Comparison of ENCODE assay signal across 20 mouse cellular contexts in the genomic region with DNA sequence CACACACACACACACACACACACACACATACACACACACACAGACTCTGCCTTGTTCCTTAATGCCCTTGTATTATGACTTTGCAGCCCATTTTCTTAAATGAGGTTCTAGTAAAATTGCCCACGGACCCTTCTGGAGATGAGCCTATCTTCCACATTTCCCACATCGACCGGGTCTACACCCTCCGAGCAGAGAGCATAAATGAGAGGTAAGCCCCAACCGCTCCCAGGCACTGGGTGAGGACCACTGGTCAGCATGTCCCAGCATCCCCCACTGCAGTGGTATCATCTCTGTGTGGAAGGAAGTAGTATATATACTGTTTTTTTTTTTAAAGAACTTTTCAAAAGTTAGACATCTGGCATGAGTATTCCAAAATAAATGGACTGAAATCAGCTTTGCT.
DNase-seq lines count a peak whose midpoint lies in the region; ATAC-seq and TF ChIP-seq lines count a peak whose summit lies in the region.
"Had no signal": no experiment of that assay in that cellular context is flagged by ENCODE, and none has a peak within 500 bp of the region (broad histone marks: within the 10 kb centered on the region; RNA-seq: fewer than 3 reads in every experiment).

No protein-coding gene starts in this region.

- no peaks in the 10 kb centered on the region for H3K27me3 ChIP-seq in forebrain, embryonic 13.5 days
- no peaks in the 10 kb centered on the region for H3K27me3 ChIP-seq in forebrain, embryonic 10.5 days (ENCODE audit: poor library complexity, severe bottlenecking)
- H3K27me3 ChIP-seq in forebrain, embryonic 15.5 days, result no peaks in the 10 kb centered on the region
- H3K27me3 ChIP-seq in forebrain, embryonic 12.5 days, result no peaks in the 10 kb centered on the region
- no peaks in the 10 kb centered on the region for H3K27me3 ChIP-seq in midbrain, embryonic 11.5 days (ENCODE audit: control insufficient read depth, insufficient read depth, low read length)
- H3K27me3 ChIP-seq in midbrain, postnatal 0 days (ENCODE audit: insufficient read depth, low read length), result no peaks in the 10 kb centered on the region
- H3K27me3 ChIP-seq in forebrain, postnatal 0 days (ENCODE audit: insufficient read depth, low read length), result no peaks in the 10 kb centered on the region
- H3K27me3 ChIP-seq in hindbrain, postnatal 0 days (ENCODE audit: insufficient read depth, low read length), result no peaks in the 10 kb centered on the region
- H3K27me3 ChIP-seq: embryonic facial prominence, embryonic 12.5 days; embryonic facial prominence, embryonic 15.5 days had no signal

- no peak overlapping the region for H3K4me2 ChIP-seq in forebrain, embryonic 13.5 days
- no peak overlapping the region for H3K4me2 ChIP-seq in forebrain, embryonic 15.5 days (replicated peaks)
- no peak overlapping the region for H3K4me2 ChIP-seq in forebrain, embryonic 12.5 days
- no peak overlapping the region for H3K4me2 ChIP-seq in midbrain, embryonic 11.5 days
- no peak overlapping the region for H3K4me2 ChIP-seq in midbrain, postnatal 0 days (ENCODE audit: low read depth, low read length, poor library complexity, severe bottlenecking)
- H3K4me2 ChIP-seq in forebrain, postnatal 0 days (ENCODE audit: low read depth), result no peak overlapping the region
- no peak overlapping the region for H3K4me2 ChIP-seq in hindbrain, postnatal 0 days (ENCODE audit: low read depth, low read length)
- H3K4me2 ChIP-seq: embryonic facial prominence, embryonic 12.5 days had no signal

- peaks cover 34% of the 10 kb centered on the region for H3K36me3 ChIP-seq in forebrain, embryonic 13.5 days (ENCODE audit: poor library complexity, severe bottlenecking)
- no peaks in the 10 kb centered on the region for H3K36me3 ChIP-seq in forebrain, embryonic 10.5 days (replicated peaks)
- H3K36me3 ChIP-seq in forebrain, embryonic 15.5 days, result peaks cover 19% of the 10 kb centered on the region
- peaks cover 6% of the 10 kb centered on the region; the same call in 1 of the 2 replicates for H3K36me3 ChIP-seq in forebrain, embryonic 12.5 days (replicated peaks)
- H3K36me3 ChIP-seq in midbrain, embryonic 11.5 days (ENCODE audit: control insufficient read depth, insufficient read depth, low read length), result no peaks in the 10 kb centered on the region
- H3K36me3 ChIP-seq in midbrain, postnatal 0 days (ENCODE audit: insufficient read depth, low read length), result peaks cover 34% of the 10 kb centered on the region
- H3K36me3 ChIP-seq in forebrain, postnatal 0 days (ENCODE audit: insufficient read depth), result peaks cover 35% of the 10 kb centered on the region
- H3K36me3 ChIP-seq in hindbrain, postnatal 0 days (ENCODE audit: insufficient read depth, low read length), result no peaks in the 10 kb centered on the region; the same call in 1 of the 2 replicates
- H3K36me3 ChIP-seq: embryonic facial prominence, embryonic 12.5 days; embryonic facial prominence, embryonic 15.5 days had no signal

- no peak overlapping the region for H3K9ac ChIP-seq in forebrain, embryonic 13.5 days
- H3K9ac ChIP-seq in forebrain, embryonic 15.5 days (replicated peaks), result no peak overlapping the region
- H3K9ac ChIP-seq in forebrain, embryonic 12.5 days, result no peak overlapping the region
- H3K9ac ChIP-seq in midbrain, embryonic 11.5 days (ENCODE audit: low read length), result no peak overlapping the region
- H3K9ac ChIP-seq in midbrain, postnatal 0 days (replicated peaks; ENCODE audit: low read length, poor library complexity, severe bottlenecking), result no peak overlapping the region
- H3K9ac ChIP-seq in forebrain, postnatal 0 days, result no peak overlapping the region
- H3K9ac ChIP-seq in hindbrain, postnatal 0 days (replicated peaks; ENCODE audit: low read length), result no peak overlapping the region
- H3K9ac ChIP-seq: embryonic facial prominence, embryonic 12.5 days; embryonic facial prominence, embryonic 15.5 days had no signal

- no peak overlapping the region for H3K4me3 ChIP-seq in forebrain, embryonic 13.5 days
- no peak overlapping the region for H3K4me3 ChIP-seq in forebrain, embryonic 10.5 days
- no peak overlapping the region for H3K4me3 ChIP-seq in forebrain, embryonic 15.5 days
- H3K4me3 ChIP-seq in forebrain, embryonic 12.5 days (replicated peaks), result no peak overlapping the region
- H3K4me3 ChIP-seq in midbrain, embryonic 11.5 days (ENCODE audit: low read depth, low read length), result no peak overlapping the region
- H3K4me3 ChIP-seq in midbrain, postnatal 0 days (ENCODE audit: low read depth, low read length), result no peak overlapping the region
- no peak overlapping the region for H3K4me3 ChIP-seq in forebrain, postnatal 0 days (ENCODE audit: low read depth, low read length)
- H3K4me3 ChIP-seq in hindbrain, postnatal 0 days (ENCODE audit: low read length), result no peak overlapping the region
- H3K4me3 ChIP-seq: embryonic facial prominence, embryonic 12.5 days; embryonic facial prominence, embryonic 15.5 days; erythroblast, embryonic 14.5 days; gastrocnemius, adult 2 months had no signal

- no peaks in the 10 kb centered on the region for H3K9me3 ChIP-seq in forebrain, embryonic 13.5 days (replicated peaks)
- no peaks in the 10 kb centered on the region for H3K9me3 ChIP-seq in forebrain, embryonic 10.5 days
- no peaks in the 10 kb centered on the region for H3K9me3 ChIP-seq in forebrain, embryonic 15.5 days
- H3K9me3 ChIP-seq in forebrain, embryonic 12.5 days, result no peaks in the 10 kb centered on the region
- H3K9me3 ChIP-seq in midbrain, embryonic 11.5 days (ENCODE audit: control insufficient read depth, low read length), result no peaks in the 10 kb centered on the region
- H3K9me3 ChIP-seq in midbrain, postnatal 0 days (ENCODE audit: low read length), result no peaks in the 10 kb centered on the region
- no peaks in the 10 kb centered on the region for H3K9me3 ChIP-seq in forebrain, postnatal 0 days (ENCODE audit: low read length)
- no peaks in the 10 kb centered on the region for H3K9me3 ChIP-seq in hindbrain, postnatal 0 days (ENCODE audit: low read length)
- H3K9me3 ChIP-seq: embryonic facial prominence, embryonic 12.5 days; embryonic facial prominence, embryonic 15.5 days had no signal

- TF ChIP-seq CTCF in midbrain, postnatal 0 days (IDR thresholded peaks at IDR 0.05), result no peak
- TF ChIP-seq CTCF in forebrain, postnatal 0 days (IDR thresholded peaks at IDR 0.05; ENCODE audit: low read depth), result no peak
- TF ChIP-seq CTCF in hindbrain, postnatal 0 days (IDR thresholded peaks at IDR 0.05; ENCODE audit: low read depth), result no peak

- ATAC-seq in forebrain, embryonic 13.5 days, result no peak
- ATAC-seq in forebrain, embryonic 15.5 days (replicated peaks), result no peak
- no peak for ATAC-seq in forebrain, embryonic 12.5 days (ENCODE audit: low FRiP score)
- ATAC-seq in midbrain, embryonic 11.5 days (ENCODE audit: low FRiP score), result no peak
- ATAC-seq in midbrain, postnatal 0 days (ENCODE audit: low FRiP score), result no peak
- peak; percentile 19; the same call in 1 of the 2 replicates for ATAC-seq in forebrain, postnatal 0 days
- no peak for ATAC-seq in hindbrain, postnatal 0 days

- 95% methylated on average over 5 of the region's 5 CpGs for WGBS in forebrain, embryonic 13.5 days
- WGBS in forebrain, embryonic 10.5 days, result 89% methylated on average over 5 of the region's 5 CpGs
- WGBS in forebrain, embryonic 15.5 days, result 81% methylated on average over 5 of the region's 5 CpGs
- WGBS in forebrain, embryonic 12.5 days, result 96% methylated on average over 5 of the region's 5 CpGs
- 93% methylated on average over 5 of the region's 5 CpGs for WGBS in midbrain, embryonic 11.5 days
- 90% methylated on average over 5 of the region's 5 CpGs for WGBS in midbrain, postnatal 0 days
- 74% methylated on average over 5 of the region's 5 CpGs for WGBS in forebrain, postnatal 0 days
- 90% methylated on average over 5 of the region's 5 CpGs for WGBS in hindbrain, postnatal 0 days

- H3K4me1 ChIP-seq in forebrain, embryonic 13.5 days, result no peaks in the 10 kb centered on the region
- H3K4me1 ChIP-seq in forebrain, embryonic 10.5 days, result no peaks in the 10 kb centered on the region
- peaks cover 19% of the 10 kb centered on the region for H3K4me1 ChIP-seq in forebrain, embryonic 15.5 days
- no peaks in the 10 kb centered on the region for H3K4me1 ChIP-seq in forebrain, embryonic 12.5 days
- H3K4me1 ChIP-seq in midbrain, embryonic 11.5 days (ENCODE audit: control insufficient read depth, insufficient read depth, low read length), result no peaks in the 10 kb centered on the region
- no peaks in the 10 kb centered on the region for H3K4me1 ChIP-seq in midbrain, postnatal 0 days (ENCODE audit: insufficient read depth, low read length)
- H3K4me1 ChIP-seq in forebrain, postnatal 0 days (ENCODE audit: insufficient read depth), result no peaks in the 10 kb centered on the region
- H3K4me1 ChIP-seq in hindbrain, postnatal 0 days (ENCODE audit: insufficient read depth, low read length), result no peaks in the 10 kb centered on the region
- H3K4me1 ChIP-seq: embryonic facial prominence, embryonic 12.5 days had no signal

- peak overlapping the region; percentile 73; the same call in 1 of the 2 replicates for H3K27ac ChIP-seq in forebrain, embryonic 13.5 days
- H3K27ac ChIP-seq in forebrain, embryonic 10.5 days, result no peak overlapping the region
- peak overlapping the region; percentile 96 for H3K27ac ChIP-seq in forebrain, embryonic 15.5 days (replicated peaks)
- no peak overlapping the region for H3K27ac ChIP-seq in forebrain, embryonic 12.5 days
- H3K27ac ChIP-seq in midbrain, embryonic 11.5 days (ENCODE audit: low read depth, low read length), result no peak overlapping the region
- no peak overlapping the region for H3K27ac ChIP-seq in midbrain, postnatal 0 days (ENCODE audit: low read depth, low read length)
- H3K27ac ChIP-seq in forebrain, postnatal 0 days (ENCODE audit: low read depth, low read length), result peak overlapping the region; percentile 90
- H3K27ac ChIP-seq in hindbrain, postnatal 0 days, result no peak overlapping the region
- H3K27ac ChIP-seq: embryonic facial prominence, embryonic 12.5 days; embryonic facial prominence, embryonic 15.5 days; gastrocnemius, adult 2 months had no signal

- no peak for DNase-seq in forebrain, embryonic 10.5 days (ENCODE audit: extremely low spot score, low spot score)
- peak; percentile 73 for DNase-seq in midbrain, embryonic 11.5 days (ENCODE audit: low spot score, missing footprints)
- DNase-seq in midbrain, postnatal 0 days (ENCODE audit: low spot score), result no peak
- no peak for DNase-seq in forebrain, postnatal 0 days
- no peak for DNase-seq in hindbrain, postnatal 0 days (ENCODE audit: low spot score)
- DNase-seq: adrenal gland, adult 2 months; adrenal gland, postnatal 10 days; adrenal gland, postnatal 25 days; cerebellum, adult 11 months; cerebellum, adult 18-20 months; cerebellum, adult 8-10 months; cerebellum, adult 9-11 months; embryo, embryonic 11 days; gastrocnemius, adult 2 months had no signal

Comparison
In these comparisons a context has a peak if more than half of its experiments do, and no peak if none do; other contexts are left out.
1. H3K27ac ChIP-seq: peak in forebrain, embryonic 13.5 days (single experiment), forebrain, embryonic 15.5 days (single experiment) and forebrain, postnatal 0 days (single experiment); none in forebrain, embryonic 10.5 days (single experiment), forebrain, embryonic 12.5 days (single experiment), midbrain, embryonic 11.5 days (single experiment), midbrain, postnatal 0 days (single experiment) and hindbrain, postnatal 0 days (single experiment).